Mouse (Mus musculus): Measurements from ENCODE around the gene Gm648.

GRCm38 (mm10) chrX:56553584-56553983 is 4.2 kb upstream of the Gm648 start:
- TF ChIP-seq CTCF (IDR thresholded peaks at IDR 0.05; ENCODE audit: low read depth): no peak
- no peak for TF ChIP-seq EP300 (IDR thresholded peaks at IDR 0.05; ENCODE audit: low read depth)
